Mouse (Mus musculus) 3T3-L1 (cell line): Measurements from ENCODE around the gene Slc16a2.

ENCODE experiments used
- DNase-seq: peaks from one replicate; pipeline ENCODE4 v3.0.0-alpha.2; 2015; ENCODE audit warnings: low read depth, low spot score

The Slc16a2 gene

GRCm38 (mm10) chrX:103821832-103822196 lies at the start of gene Slc16a2:
Gene Slc16a2, minus strand, starts transcription at chrX:103821983.
- no peak for DNase-seq

- DNase-seq, result no peak
Measured at GRCm38 (mm10) chrX:103863502-103863901, 41.7 kb upstream of the Slc16a2 start.

- DNase-seq, result no peak
Measured at GRCm38 (mm10) chrX:103862877-103863276, 41.1 kb upstream of the Slc16a2 start.

GRCm38 (mm10) chrX:103845266-103845665 lies 23.5 kb upstream of the Slc16a2 start:
- DNase-seq, result peak; percentile 30

GRCm38 (mm10) chrX:103828836-103829235 lies 7.1 kb upstream of the Slc16a2 start:
- DNase-seq, result no peak

- no peak for DNase-seq
Measured at GRCm38 (mm10) chrX:103822271-103822811, 558 bp upstream of the Slc16a2 start.

GRCm38 (mm10) chrX:103821195-103821831 lies 470 bp downstream of the Slc16a2 start:
- no peak for DNase-seq

- DNase-seq, result no peak
Measured at GRCm38 (mm10) chrX:103820307-103821194, 1.2 kb downstream of the Slc16a2 start.

GRCm38 (mm10) chrX:103819253-103819652 lies 2.5 kb downstream of the Slc16a2 start:
- no peak for DNase-seq

GRCm38 (mm10) chrX:103812690-103813089 lies 9.1 kb downstream of the Slc16a2 start:
- no peak for DNase-seq

- no peak for DNase-seq
Measured at GRCm38 (mm10) chrX:103810483-103810882, 11.3 kb downstream of the Slc16a2 start.

GRCm38 (mm10) chrX:103806373-103806772 lies 15.4 kb downstream of the Slc16a2 start:
- no peak for DNase-seq

- DNase-seq, result no peak
Measured at GRCm38 (mm10) chrX:103796961-103797360, 24.8 kb downstream of the Slc16a2 start.

- no peak for DNase-seq
Measured at GRCm38 (mm10) chrX:103795506-103795905, 26.3 kb downstream of the Slc16a2 start.

- DNase-seq, result no peak
Measured at GRCm38 (mm10) chrX:103791329-103791728, 30.5 kb downstream of the Slc16a2 start.

GRCm38 (mm10) chrX:103785681-103786080 lies 36.1 kb downstream of the Slc16a2 start:
- no peak for DNase-seq

GRCm38 (mm10) chrX:103776412-103776811 lies 45.4 kb downstream of the Slc16a2 start:
- no peak for DNase-seq

- DNase-seq, result no peak
Measured at GRCm38 (mm10) chrX:103746197-103746596, 75.6 kb downstream of the Slc16a2 start.

GRCm38 (mm10) chrX:103744171-103745039 lies 77.4 kb downstream of the Slc16a2 start:
- DNase-seq, result no peak

- no peak for DNase-seq
Measured at GRCm38 (mm10) chrX:103742057-103742315, 79.8 kb downstream of the Slc16a2 start.

- peak; percentile 26 for DNase-seq
Measured at GRCm38 (mm10) chrX:103741215-103742056, 80.3 kb downstream of the Slc16a2 start.
